Mouse (Mus musculus) liver, embryonic 15.5 days (tissue): ENCODE measurements around the gene BC004004. TPM values are rescaled to one million over a fixed set of nuclear protein-coding genes. Genes with fewer than 3 reads are reported as not detected.
A peak's percentile ranks its signal among the peaks of the same experiment; 100 is the strongest.
"Not testable (repeated sequence)": the region's sequence is repeated elsewhere in the genome, so short reads cannot be mapped to it uniquely, and the experiment has no call there.

Source experiments
- ATAC-seq: fragments of 200-750 bp; cut with Nextera tagmentation; 2 replicates; pipeline ENCODE4 v1.8.0; 2017; ENCODE audit warnings: moderate number of reproducible peaks, mild to moderate bottlenecking, moderate library complexity; ENCODE audit not compliant: insufficient read depth
- H3K27ac ChIP-seq: fragments of 300-500 bp; sonication (generic); replicated peaks from 2 replicates; pipeline ENCODE4 v1.5.1; 2015; ENCODE audit warnings: mild to moderate bottlenecking, inconsistent platforms
- H3K27me3 ChIP-seq: fragments of 300-500 bp; sonication (generic); 2 replicates; pipeline ENCODE4 v1.6.1; 2015; ENCODE audit warnings: mild to moderate bottlenecking, inconsistent platforms
- H3K36me3 ChIP-seq: fragments of 300-500 bp; sonication (generic); replicated peaks from 2 replicates; pipeline ENCODE4 v1.6.1; 2015; ENCODE audit warnings: moderate library complexity, mild to moderate bottlenecking, inconsistent platforms
- H3K4me1 ChIP-seq: fragments of 300-500 bp; sonication (generic); replicated peaks from 2 replicates; pipeline ENCODE4 v1.6.1; 2015; ENCODE audit warnings: inconsistent platforms
- H3K4me2 ChIP-seq: fragments of 300-500 bp; sonication (generic); 2 replicates; pipeline ENCODE4 v1.6.1; 2015; ENCODE audit warnings: moderate library complexity, mild to moderate bottlenecking, inconsistent platforms
- H3K4me3 ChIP-seq: fragments of 300-500 bp; sonication (generic); replicated peaks from 2 replicates; pipeline ENCODE4 v1.5.1; 2015; ENCODE audit warnings: mild to moderate bottlenecking, inconsistent platforms
- H3K9ac ChIP-seq: fragments of 300-500 bp; sonication (generic); 2 replicates; pipeline ENCODE4 v1.6.1; 2015; ENCODE audit warnings: moderate library complexity, mild to moderate bottlenecking, inconsistent platforms
- H3K9me3 ChIP-seq: fragments of 300-500 bp; sonication (generic); replicated peaks from 2 replicates; pipeline ENCODE4 v1.6.1; 2016; ENCODE audit warnings: inconsistent platforms
- WGBS: fragments of 180-500 bp; shearing (Covaris S2); methylation state at CpG from one replicate; pipeline ENCODE4 v1.1.7; 2015; ENCODE audit warnings: mixed read lengths; ENCODE audit not compliant: insufficient replicate concordance; 5-methylcytosine and 5-hydroxymethylcytosine counted together
- polyA plus RNA-seq: library from polyadenylated mRNA; unstranded; fragments of >200 nt; fragmentation: Nextera tagmentation; extraction: Ambion mirVana; gene quantifications from 2 replicates; pipeline ENCODE4 v1.2.1, GENCODE M21; 2015

Gene BC004004
- polyA plus RNA-seq, 1 experiment from 2014 or later, result 62.7 TPM

DNA sequence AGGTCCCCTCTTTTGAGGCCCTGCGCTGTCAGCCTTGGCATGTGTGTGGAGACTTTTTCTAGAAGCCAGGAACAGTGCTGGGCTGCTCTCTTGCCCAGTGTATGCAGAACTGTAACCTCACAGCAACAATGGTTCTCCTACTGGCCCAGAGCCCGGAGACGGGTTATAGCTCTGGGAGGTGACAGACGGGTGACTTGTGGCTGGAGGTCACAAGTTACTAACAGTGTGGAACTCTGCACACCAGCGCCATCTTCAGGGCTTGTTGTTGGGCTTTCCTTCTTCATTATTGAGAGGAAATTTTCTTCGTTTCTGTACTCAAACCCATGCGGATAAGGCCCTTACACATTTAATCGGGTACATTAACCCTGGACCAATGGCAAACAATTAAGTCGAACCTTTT, 19.1 kb upstream of the BC004004 start:
- peaks cover 56% of the 10 kb centered on the region for H3K36me3 ChIP-seq
- no peaks in the 10 kb centered on the region for H3K9me3 ChIP-seq
- H3K27ac ChIP-seq, result no peak overlapping the region
- WGBS, result 70% methylated on average over 9 of the region's 9 CpGs
- H3K4me2 ChIP-seq, result no peak overlapping the region
- H3K27me3 ChIP-seq, result no peaks in the 10 kb centered on the region
- ATAC-seq, result no peak
- no peak overlapping the region for H3K9ac ChIP-seq
- no peak overlapping the region for H3K4me3 ChIP-seq
- H3K4me1 ChIP-seq, result peaks cover 23% of the 10 kb centered on the region

DNA sequence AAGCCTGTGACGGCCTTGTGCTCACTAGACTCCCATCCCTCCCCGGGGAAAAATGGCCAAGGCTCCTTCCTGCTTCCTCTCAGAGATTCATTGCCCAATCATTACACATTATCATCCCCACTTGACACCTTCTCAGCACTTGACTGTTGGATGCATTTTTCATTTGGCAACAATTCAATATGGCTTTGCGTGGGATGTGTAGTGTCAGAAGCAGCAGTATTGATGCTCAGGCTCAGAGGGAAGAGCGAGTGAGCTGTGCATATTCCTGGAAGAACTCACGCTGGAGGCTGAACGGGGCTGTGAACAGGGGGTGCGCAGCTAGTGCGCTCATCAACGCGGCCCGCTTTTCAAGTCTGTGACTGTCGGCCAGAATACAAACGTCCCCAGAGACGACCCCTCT, 17.6 kb upstream of the BC004004 start:
- H3K9me3 ChIP-seq, H3K4me2 ChIP-seq, H3K4me3 ChIP-seq, H3K27me3 ChIP-seq, H3K27ac ChIP-seq, H3K9ac ChIP-seq, ATAC-seq: not testable (repeated sequence)
- Histone ChIP-seq H3K36me3 (peaks cover 71% of the 10 kb centered on the region), H3K4me1 (peaks cover 26% of the 10 kb centered on the region)
- 85% methylated on average over 14 of the region's 14 CpGs for WGBS

DNA sequence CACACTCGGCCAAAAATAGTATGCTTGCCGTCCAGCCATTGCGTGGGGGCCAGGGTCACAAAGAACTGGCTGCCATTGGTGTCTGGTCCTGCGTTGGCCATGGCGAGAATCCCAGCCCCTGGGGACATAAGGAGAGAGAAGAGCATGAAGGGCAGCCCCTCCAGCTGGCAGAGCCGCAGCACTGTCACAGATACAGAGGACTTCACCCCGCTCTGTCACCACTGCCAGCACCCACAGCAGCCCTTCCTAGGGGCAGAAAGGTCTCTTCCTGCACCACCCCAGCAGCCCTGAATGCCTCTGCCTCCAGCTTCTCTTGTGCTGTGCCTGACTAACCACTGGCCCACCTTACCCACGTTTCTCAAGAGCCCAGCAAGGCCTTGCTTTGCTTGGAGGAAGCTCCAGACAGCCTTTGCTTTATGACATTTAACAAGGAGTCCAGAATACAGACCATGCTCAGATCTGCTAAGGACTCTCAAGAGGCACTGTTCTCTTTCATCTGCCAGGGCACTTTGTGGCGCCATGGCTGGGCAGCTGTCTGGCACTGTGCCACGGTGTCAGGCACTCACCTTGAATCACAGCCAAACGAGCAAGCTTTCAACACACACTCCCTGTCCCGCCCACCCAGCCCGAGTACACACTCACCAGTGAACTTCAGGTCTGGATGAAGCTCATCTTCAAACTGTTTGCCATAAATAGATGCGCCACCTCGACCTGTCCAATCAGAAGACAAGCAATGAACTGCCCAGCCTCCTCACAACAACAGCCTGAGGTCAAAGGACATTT, 16.8 kb upstream of the BC004004 start:
- Histone ChIP-seq H3K4me3 (no peak overlapping the region), H3K4me1 (peaks cover 26% of the 10 kb centered on the region), H3K9me3 (no peaks in the 10 kb centered on the region), H3K27ac (0 out of 2 replicates have a peak overlapping the region, but pooled peaks have one; percentile 33), H3K36me3 (peaks cover 79% of the 10 kb centered on the region), H3K27me3 (no peaks in the 10 kb centered on the region), H3K9ac (no peak overlapping the region), H3K4me2 (no peak overlapping the region)
- 76% methylated on average over 15 of the region's 15 CpGs for WGBS
- peak; percentile 69 for ATAC-seq

DNA sequence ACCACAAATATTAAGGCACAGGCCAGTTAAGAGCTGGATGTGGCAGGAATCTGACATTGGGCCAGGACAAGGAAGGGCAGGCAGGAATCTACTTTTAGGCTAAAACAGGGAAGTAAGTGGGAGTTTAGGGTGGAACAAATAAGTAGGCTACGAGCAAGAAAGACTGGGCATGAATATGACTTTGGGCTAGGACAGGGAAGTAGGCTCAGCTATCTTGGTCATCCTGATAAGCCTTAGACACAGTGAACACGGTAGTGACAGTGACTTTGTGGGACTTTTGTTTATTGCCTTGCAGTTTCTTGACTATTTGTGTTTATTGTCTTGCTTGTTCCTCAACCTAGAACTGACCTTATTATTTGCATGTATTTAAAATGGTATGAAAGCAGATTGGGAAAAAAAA, 15.4 kb upstream of the BC004004 start:
- H3K9ac ChIP-seq, result no peak overlapping the region
- peak overlapping the region; percentile 24; the same call in 1 of the 2 replicates for H3K27ac ChIP-seq
- ATAC-seq, result no peak
- H3K4me1 ChIP-seq, result peaks cover 39% of the 10 kb centered on the region
- WGBS, result 57% methylated on average over 2 of the region's 2 CpGs
- peaks cover 93% of the 10 kb centered on the region for H3K36me3 ChIP-seq
- H3K9me3 ChIP-seq, result no peaks in the 10 kb centered on the region
- no peak overlapping the region for H3K4me3 ChIP-seq
- H3K4me2 ChIP-seq, result no peak overlapping the region
- H3K27me3 ChIP-seq, result no peaks in the 10 kb centered on the region

DNA sequence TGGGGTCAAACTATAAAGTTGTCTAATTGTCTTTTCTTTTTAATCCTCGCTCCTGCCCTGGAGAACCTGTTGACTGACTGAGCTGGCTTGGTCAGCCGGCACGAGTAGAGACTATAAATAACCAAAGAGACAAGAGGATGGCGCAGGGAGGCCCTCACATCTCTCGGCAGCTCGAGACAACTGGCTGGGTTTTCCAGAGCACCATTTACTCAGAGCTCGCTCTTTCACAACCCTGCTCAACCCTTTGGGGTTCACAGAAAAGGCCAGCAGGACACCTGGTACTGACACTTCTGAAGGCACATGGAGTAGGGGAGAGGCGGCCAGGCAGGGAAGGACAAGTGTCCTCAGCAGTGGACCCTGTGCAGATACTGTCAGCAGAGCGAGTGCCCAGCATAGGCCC, 14.9 kb upstream of the BC004004 start:
- Histone ChIP-seq H3K9me3 (no peaks in the 10 kb centered on the region), H3K27me3 (no peaks in the 10 kb centered on the region), H3K4me1 (peaks cover 44% of the 10 kb centered on the region), H3K9ac (no peak overlapping the region), H3K4me2 (no peak overlapping the region), H3K4me3 (no peak overlapping the region), H3K36me3 (peaks cover 97% of the 10 kb centered on the region), H3K27ac (no peak overlapping the region)
- ATAC-seq, result no peak
- WGBS, result 77% methylated on average over 9 of the region's 9 CpGs

DNA sequence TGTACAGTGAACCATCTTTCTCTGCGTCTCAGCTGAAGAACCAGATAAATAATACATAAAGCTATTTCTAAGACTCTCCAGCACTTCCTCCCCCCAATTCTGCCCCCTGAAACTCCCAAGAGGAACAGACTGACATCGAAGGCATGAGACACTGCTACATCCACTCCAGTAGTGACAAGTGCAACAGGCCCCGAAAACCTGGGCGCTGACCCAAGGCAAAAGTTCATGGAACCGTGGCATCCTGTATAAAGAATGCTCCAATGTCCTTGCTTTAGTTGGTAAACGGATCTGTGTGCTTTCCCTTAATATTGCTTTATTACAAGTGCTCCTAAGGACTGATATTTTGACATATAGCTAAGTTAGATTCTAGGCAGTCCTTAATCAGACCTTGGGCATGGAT, 13.8 kb upstream of the BC004004 start:
- not testable (repeated sequence) for H3K27ac ChIP-seq, H3K4me2 ChIP-seq, H3K9me3 ChIP-seq, ATAC-seq, H3K27me3 ChIP-seq, H3K4me3 ChIP-seq, H3K9ac ChIP-seq
- WGBS, result 90% methylated on average over 6 of the region's 6 CpGs
- H3K36me3 ChIP-seq, result peaks cover 99% of the 10 kb centered on the region
- H3K4me1 ChIP-seq, result peaks cover 54% of the 10 kb centered on the region

DNA sequence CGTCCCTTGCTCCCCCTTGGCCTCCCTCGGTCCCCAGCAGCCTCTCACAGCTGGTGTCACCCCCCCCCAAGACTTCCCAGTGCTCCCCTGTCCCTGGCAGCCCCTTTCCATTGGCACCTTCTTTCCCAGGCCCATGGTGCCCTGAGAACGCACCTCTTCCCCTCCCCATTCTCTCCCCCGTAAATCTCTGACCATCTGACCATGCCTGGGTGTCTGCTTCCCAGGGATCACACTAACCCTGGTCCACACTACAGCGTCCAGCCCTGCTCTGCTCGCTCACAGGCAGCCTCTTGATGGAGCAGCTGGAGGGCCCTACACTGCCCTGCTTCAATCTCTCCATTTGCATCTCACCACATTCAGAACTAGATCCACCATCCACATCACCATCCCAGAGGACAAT, 12.1 kb upstream of the BC004004 start:
- Histone ChIP-seq H3K27ac (no peak overlapping the region), H3K4me3 (no peak overlapping the region), H3K36me3 (peaks cover 99% of the 10 kb centered on the region), H3K4me2 (no peak overlapping the region), H3K4me1 (peaks cover 69% of the 10 kb centered on the region), H3K9me3 (no peaks in the 10 kb centered on the region), H3K9ac (no peak overlapping the region), H3K27me3 (no peaks in the 10 kb centered on the region)
- WGBS, result 87% methylated on average over 6 of the region's 6 CpGs
- ATAC-seq, result no peak

DNA sequence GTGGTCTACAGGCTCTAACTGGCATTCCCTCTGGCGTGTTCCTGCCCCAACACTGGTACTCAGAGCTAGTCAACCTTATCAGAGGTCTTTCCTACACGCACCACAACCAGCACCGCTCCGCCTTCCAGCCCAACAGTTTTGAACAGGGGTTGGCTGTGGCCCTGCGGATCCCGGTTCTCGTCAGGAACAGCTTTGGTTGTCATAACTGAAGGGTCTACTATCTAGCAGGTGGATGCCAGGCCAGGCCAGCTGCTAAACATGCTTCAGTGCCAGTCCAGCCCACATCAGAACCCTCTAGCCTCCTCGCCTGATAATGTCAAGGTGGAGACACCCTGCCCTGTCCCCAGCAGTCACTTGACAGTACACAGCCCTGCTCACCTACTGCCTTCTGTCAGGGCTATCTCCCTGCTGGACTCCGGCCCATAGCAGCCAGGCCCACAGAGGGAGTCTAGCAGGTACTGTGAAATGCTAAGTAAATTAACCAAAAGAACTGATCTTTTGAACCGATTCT, 11.5 kb upstream of the BC004004 start:
- 71% methylated on average over 10 of the region's 10 CpGs for WGBS
- no peaks in the 10 kb centered on the region for H3K9me3 ChIP-seq
- no peak for ATAC-seq
- peaks cover 70% of the 10 kb centered on the region for H3K4me1 ChIP-seq
- H3K36me3 ChIP-seq, result peaks cover 99% of the 10 kb centered on the region
- no peak overlapping the region for H3K9ac ChIP-seq
- no peaks in the 10 kb centered on the region for H3K27me3 ChIP-seq
- H3K27ac ChIP-seq, result no peak overlapping the region
- H3K4me3 ChIP-seq, result no peak overlapping the region
- H3K4me2 ChIP-seq, result no peak overlapping the region

DNA sequence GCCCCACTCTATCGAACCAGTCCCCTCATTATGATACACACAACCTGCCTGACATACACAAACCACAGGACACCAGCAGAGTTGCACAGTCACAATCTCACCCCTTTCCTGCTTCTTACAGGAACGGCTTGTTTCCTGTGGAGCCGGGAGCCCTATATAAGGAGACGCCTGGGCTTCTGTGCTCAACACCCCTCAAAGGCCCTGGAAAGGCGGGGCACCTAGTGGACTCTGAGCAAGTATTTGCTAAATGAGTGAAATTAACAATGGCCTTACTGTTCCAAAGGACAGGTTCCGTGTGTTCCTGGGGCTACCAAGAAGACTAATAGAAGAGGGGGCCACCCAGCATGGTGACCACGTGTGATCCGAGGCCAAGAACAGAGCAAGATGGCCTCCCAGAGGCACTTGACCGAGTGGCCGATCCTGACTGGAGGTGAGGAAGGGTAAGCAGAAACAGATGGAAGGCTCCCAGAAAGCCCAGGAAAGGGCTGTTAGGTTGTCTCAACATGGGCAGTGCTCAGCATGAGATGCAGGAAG, 10.5 kb upstream of the BC004004 start:
- H3K9me3 ChIP-seq, result no peaks in the 10 kb centered on the region
- no peak overlapping the region; the same call in 1 of the 2 replicates for H3K27ac ChIP-seq
- H3K4me2 ChIP-seq, result no peak overlapping the region
- no peak overlapping the region for H3K9ac ChIP-seq
- WGBS, result 81% methylated on average over 10 of the region's 10 CpGs
- H3K36me3 ChIP-seq, result peaks cover 91% of the 10 kb centered on the region
- H3K4me3 ChIP-seq, result no peak overlapping the region
- H3K27me3 ChIP-seq, result no peaks in the 10 kb centered on the region
- no peak for ATAC-seq
- H3K4me1 ChIP-seq, result peaks cover 73% of the 10 kb centered on the region

DNA sequence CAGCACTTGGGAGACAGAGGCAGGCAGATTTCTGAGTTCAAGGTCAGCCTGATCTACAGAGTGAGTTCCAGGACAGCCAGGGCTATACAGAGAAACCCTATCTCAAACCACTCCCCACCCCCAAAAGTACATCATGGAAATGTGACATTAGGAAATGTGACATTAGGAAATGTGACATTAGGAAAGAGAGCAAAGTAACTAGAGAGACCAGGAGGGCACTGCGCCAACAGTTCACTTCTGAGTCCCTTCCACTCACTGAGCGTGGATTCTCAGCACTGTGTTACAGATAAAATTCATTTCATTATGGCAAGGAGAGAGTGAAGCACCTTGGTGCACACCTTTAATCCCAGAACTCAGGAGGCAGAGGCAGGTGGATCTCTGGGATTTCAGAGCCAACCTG, 9.7 kb upstream of the BC004004 start:
- Histone ChIP-seq H3K9me3 (no peaks in the 10 kb centered on the region), H3K27me3 (no peaks in the 10 kb centered on the region), H3K4me2 (peak overlapping the region; percentile 5), H3K4me3 (no peak overlapping the region), H3K9ac (no peak overlapping the region), H3K36me3 (peaks cover 84% of the 10 kb centered on the region), H3K27ac (peak overlapping the region; percentile 38; the same call in 1 of the 2 replicates), H3K4me1 (peaks cover 68% of the 10 kb centered on the region)
- ATAC-seq, result no peak
- WGBS, result 82% methylated on average over 2 of the region's 2 CpGs

DNA sequence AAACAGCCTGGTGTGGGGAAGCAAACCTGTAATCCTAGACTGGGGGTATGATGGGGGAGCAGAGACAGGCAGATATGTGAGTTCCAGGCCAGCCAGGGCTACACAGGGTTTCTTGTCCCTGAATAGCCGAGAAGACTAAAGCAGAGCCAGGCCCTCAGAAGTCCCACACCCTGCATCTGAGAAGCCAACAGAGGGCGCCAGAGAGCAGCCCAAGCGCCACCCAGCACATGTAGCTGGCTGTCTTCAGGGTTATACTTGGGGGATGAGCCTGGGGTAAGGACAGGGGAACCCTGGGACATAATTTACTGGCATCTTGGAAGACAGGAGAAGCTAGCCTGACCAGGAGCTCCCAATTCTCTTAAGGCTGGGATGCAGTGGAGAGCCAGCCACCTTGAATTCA, 9.1 kb upstream of the BC004004 start:
- ATAC-seq, result peak; percentile 28; the same call in 1 of the 2 replicates
- peak overlapping the region; percentile 5 for H3K4me2 ChIP-seq
- H3K9me3 ChIP-seq, result no peaks in the 10 kb centered on the region
- WGBS, result 3% methylated on average over 3 of the region's 3 CpGs
- no peak overlapping the region for H3K9ac ChIP-seq
- no peak overlapping the region for H3K4me3 ChIP-seq
- peaks cover 69% of the 10 kb centered on the region for H3K4me1 ChIP-seq
- H3K27me3 ChIP-seq, result no peaks in the 10 kb centered on the region
- peaks cover 78% of the 10 kb centered on the region for H3K36me3 ChIP-seq
- 0 out of 2 replicates have a peak overlapping the region, but pooled peaks have one; percentile 29 for H3K27ac ChIP-seq
